Mouse (Mus musculus) MEL (cell line): ENCODE measurements around the gene Sec1. TPM values are rescaled to one million over a fixed set of nuclear protein-coding genes. Genes with fewer than 3 reads are reported as not detected.
A peak's percentile ranks its signal among the peaks of the same experiment; 100 is the strongest.

Experiments
- DNase-seq: peaks from one replicate; pipeline ENCODE4 v3.0.0; 2011; ENCODE audit warnings: low read depth, low spot score
- H3K27ac ChIP-seq: 2 replicates; pipeline ENCODE4 v1.5.1; 2012; ENCODE audit warnings: low read depth, mild to moderate bottlenecking, control low read depth, low read length, moderate library complexity; ENCODE audit not compliant: control insufficient read depth
- H3K27me3 ChIP-seq, 2 experiments: fragments of 150-350 bp in 1 of 2; sonication (generic) in 1 of 2; 2 replicates each; pipeline ENCODE4 v1.6.1; 2012; ENCODE audit warnings: low read length in 2 of 2, mild to moderate bottlenecking in 2 of 2, improper control_type of control experiment in 1 of 2, moderate library complexity in 1 of 2; ENCODE audit not compliant: insufficient read depth in 2 of 2, control insufficient read depth in 1 of 2
- H3K36me3 ChIP-seq, 2 experiments: 2 replicates each; pipeline ENCODE4 v1.6.1; 2012 to 2014; ENCODE audit warnings: low read length in 2 of 2, improper control_type of control experiment in 1 of 2, inconsistent platforms in 1 of 2, mild to moderate bottlenecking in 1 of 2; ENCODE audit not compliant: insufficient read depth in 2 of 2, control insufficient read depth in 1 of 2
- H3K4me1 ChIP-seq, 2 experiments: fragments of 150-350 bp in 1 of 2; sonication (generic) in 1 of 2; 2 replicates each; pipeline ENCODE4 v1.6.1; 2012; ENCODE audit warnings: low read length in 2 of 2, improper control_type of control experiment in 1 of 2, mild to moderate bottlenecking in 1 of 2; ENCODE audit not compliant: insufficient read depth in 2 of 2, control insufficient read depth in 1 of 2
- H3K4me3 ChIP-seq, 2 experiments: fragments of 150-350 bp in 1 of 2; sonication (generic) in 1 of 2; 2 replicates each; pipeline ENCODE4 v1.5.1; 2012; ENCODE audit warnings: low read depth in 2 of 2, low read length in 2 of 2, mild to moderate bottlenecking in 2 of 2, moderate library complexity in 2 of 2, control low read depth in 1 of 2, improper control_type of control experiment in 1 of 2; ENCODE audit not compliant: control insufficient read depth in 1 of 2, insufficient read depth in 1 of 2
- H3K79me2 ChIP-seq: 2 replicates; pipeline ENCODE4 v1.6.1; 2012; ENCODE audit warnings: mild to moderate bottlenecking, low read length, moderate library complexity; ENCODE audit not compliant: control insufficient read depth, poor library complexity, insufficient read depth
- H3K9ac ChIP-seq: 2 replicates; pipeline ENCODE4 v1.6.1; 2012; ENCODE audit warnings: low read depth, mild to moderate bottlenecking, control low read depth, low read length, moderate library complexity; ENCODE audit not compliant: control insufficient read depth, poor library complexity, severe bottlenecking
- H3K9me3 ChIP-seq: fragments of 150-350 bp; sonication (generic); replicated peaks from 2 replicates; pipeline ENCODE4 v1.6.1; 2012; ENCODE audit warnings: mild to moderate bottlenecking, low read length, improper control_type of control experiment, moderate library complexity; ENCODE audit not compliant: insufficient read depth
- BHLHE40 ChIP-seq: IDR thresholded peaks from 2 replicates; pipeline ENCODE4 v1.6.1; 2012; ENCODE audit warnings: low read depth, mild to moderate bottlenecking, inconsistent platforms, low read length, improper control_type of control experiment, borderline replicate concordance
- CHD1 ChIP-seq: IDR thresholded peaks from 2 replicates; pipeline ENCODE4 v1.6.1; 2012; ENCODE audit warnings: low read depth, mild to moderate bottlenecking, inconsistent platforms, low read length, improper control_type of control experiment
- CHD2 ChIP-seq: IDR thresholded peaks from 2 replicates; pipeline ENCODE4 v1.6.1; 2011; ENCODE audit warnings: low read length, improper control_type of control experiment
- E2F4 ChIP-seq: IDR thresholded peaks from 2 replicates; pipeline ENCODE4 v1.6.1; 2011; ENCODE audit warnings: low read depth, low read length, improper control_type of control experiment, borderline replicate concordance
- ETS1 ChIP-seq: IDR thresholded peaks from 2 replicates; pipeline ENCODE4 v1.6.1; 2012; ENCODE audit warnings: low read depth, mild to moderate bottlenecking, inconsistent platforms, low read length, improper control_type of control experiment, moderate library complexity
- GABPA ChIP-seq: IDR thresholded peaks from 2 replicates; pipeline ENCODE4 v1.6.1; 2012; ENCODE audit warnings: low read depth, mild to moderate bottlenecking, inconsistent platforms, low read length, improper control_type of control experiment, moderate library complexity
- JUND ChIP-seq: IDR thresholded peaks from 2 replicates; pipeline ENCODE4 v1.6.1; 2011; ENCODE audit warnings: low read depth, mild to moderate bottlenecking, improper control_type of control experiment, low read length
- KAT2A ChIP-seq: conservative IDR thresholded peaks from 2 replicates; pipeline ENCODE4 v1.6.1; 2012; ENCODE audit warnings: low read depth, low read length, improper control_type of control experiment, inconsistent platforms
- MAZ ChIP-seq: IDR thresholded peaks from 2 replicates; pipeline ENCODE4 v1.6.1; 2012; ENCODE audit warnings: low read depth, mild to moderate bottlenecking, inconsistent platforms, low read length, improper control_type of control experiment
- MEF2A ChIP-seq: IDR thresholded peaks from 2 replicates; pipeline ENCODE4 v1.6.1; 2014; ENCODE audit warnings: low read depth, mild to moderate bottlenecking, inconsistent platforms, low read length, improper control_type of control experiment; ENCODE audit not compliant: poor library complexity, insufficient replicate concordance, severe bottlenecking; ENCODE audit errors: extremely low read depth
- MYB ChIP-seq: IDR thresholded peaks from 2 replicates; pipeline ENCODE4 v1.6.1; 2011; ENCODE audit warnings: mild to moderate bottlenecking, low read depth, low read length, improper control_type of control experiment
- MYC ChIP-seq: IDR thresholded peaks from 2 replicates; pipeline ENCODE4 v1.6.1; 2011; ENCODE audit warnings: low read depth, mild to moderate bottlenecking, low read length, improper control_type of control experiment, moderate library complexity
- POLR2AphosphoS5 ChIP-seq: IDR thresholded peaks from 2 replicates; pipeline ENCODE4 v1.6.1; 2012; ENCODE audit warnings: low read depth, borderline replicate concordance, mild to moderate bottlenecking, inconsistent platforms, low read length, moderate library complexity, mixed read lengths
- SMC3 ChIP-seq: IDR thresholded peaks from 2 replicates; pipeline ENCODE4 v1.6.1; 2011; ENCODE audit warnings: low read depth, low read length, improper control_type of control experiment
- TAL1 ChIP-seq: IDR thresholded peaks from 2 replicates; pipeline ENCODE4 v1.6.1; 2012; ENCODE audit warnings: mild to moderate bottlenecking, inconsistent platforms, low read length, moderate library complexity, mixed read lengths
- TCF12 ChIP-seq: IDR thresholded peaks from 2 replicates; pipeline ENCODE4 v1.6.1; 2014; ENCODE audit warnings: low read depth, mild to moderate bottlenecking, inconsistent platforms, low read length, improper control_type of control experiment, moderate library complexity
- UBTF ChIP-seq: IDR thresholded peaks from 2 replicates; pipeline ENCODE4 v1.6.1; 2012; ENCODE audit warnings: low read depth, mild to moderate bottlenecking, inconsistent platforms, low read length, improper control_type of control experiment, moderate library complexity, borderline replicate concordance; ENCODE audit not compliant: insufficient read depth
- ZKSCAN1 ChIP-seq: IDR thresholded peaks from 2 replicates; pipeline ENCODE4 v1.6.1; 2012; ENCODE audit warnings: low read depth, mild to moderate bottlenecking, inconsistent platforms, low read length, improper control_type of control experiment, moderate library complexity
- polyA plus RNA-seq, 2 experiments: library from polyadenylated mRNA; stranded (reverse) in 1 of 2; unstranded in 1 of 2; fragments of >175 nt in 1 of 2; fragments of >200 nt in 1 of 2; gene quantifications; 2 replicates each; pipeline versions ENCODE4 v1.2.1 to v1.2.4; 2012; ENCODE audit warnings: low replicate concordance in 2 of 2, low read depth in 1 of 2; ENCODE audit not compliant: insufficient read length in 2 of 2, insufficient read depth in 1 of 2, missing spikeins in 1 of 2
- total RNA-seq: library from RNA; depleted of rRNA; stranded (reverse); fragments of 300-350 nt; gene quantifications from 2 replicates; pipeline ENCODE4 v1.2.3, GENCODE M21; 2012

The Sec1 gene
- total and polyA plus RNA-seq, 3 experiments = not detected

GRCm38 (mm10) chr7:45725151-45725550 is 30.9 kb upstream of the Sec1 start:
- Histone ChIP-seq H3K27me3 (no peaks in the 10 kb centered on the region), H3K36me3 (peaks cover 0 to 2% of the 10 kb centered on the region in 2 experiments; a peak in 1 of 4 replicates), H3K79me2 (no peaks in the 10 kb centered on the region; the same call in 1 of the 2 replicates), H3K9me3 (no peaks in the 10 kb centered on the region), H3K27ac (no peak overlapping the region), H3K4me3 (no peak overlapping the region), H3K4me1 (no peaks in the 10 kb centered on the region), H3K9ac (no peak overlapping the region)
- no peak for TF ChIP-seq TCF12
- peak; percentile 12 for DNase-seq

DNA sequence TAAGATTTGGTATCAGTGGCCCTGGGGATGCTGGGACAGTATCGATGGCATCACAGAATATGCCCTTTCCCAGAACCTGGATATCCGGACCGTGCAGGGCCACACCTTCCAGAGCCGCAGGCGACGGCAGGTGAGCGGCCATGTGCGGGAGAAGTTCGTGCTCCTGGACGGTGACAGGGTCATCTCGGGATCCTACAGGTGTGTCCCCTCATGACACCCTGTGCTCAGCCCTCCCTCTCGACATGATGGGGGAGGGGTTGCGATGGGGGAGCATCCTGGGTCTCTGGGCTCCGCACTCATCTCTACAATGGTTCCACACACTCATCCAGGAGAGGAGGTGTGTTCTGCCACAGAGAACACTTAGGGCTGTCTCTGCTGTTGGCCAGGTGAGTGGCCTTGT is 29.6 kb upstream of the Sec1 start:
- TF ChIP-seq CHD2 (no peak), TAL1 (no peak), MAZ (no peak), UBTF (no peak), CHD1 (no peak), BHLHE40 (no peak), SMC3 (no peak), ETS1 (no peak), MYB (no peak), JUND (no peak), MYC (no peak), GABPA (no peak), MEF2A (no peak), E2F4 (no peak), KAT2A (no peak), POLR2AphosphoS5 (no peak), ZKSCAN1 (no peak)
- DNase-seq = no peak
- Histone ChIP-seq H3K9ac (no peak overlapping the region), H3K36me3 (peaks cover 2% of the 10 kb centered on the region in 2 experiments; a peak in 3 of 4 replicates), H3K4me1 (no peaks in the 10 kb centered on the region), H3K4me3 (no peak overlapping the region), H3K27me3 (no peaks in the 10 kb centered on the region), H3K9me3 (no peaks in the 10 kb centered on the region), H3K27ac (no peak overlapping the region), H3K79me2 (peaks cover 13% of the 10 kb centered on the region)
